Mouse (Mus musculus) kidney, adult 18-20 months (tissue): Measurements from ENCODE around the gene Sult6b1.

Source experiments
- DNase-seq: peaks from one replicate; pipeline ENCODE4 v3.0.0; 2021

Sult6b1 gene

GRCm38 (mm10) chr17:78906892-78907291 lies at the start of gene Sult6b1:
Sult6b1 (minus strand) TSS chr17:78906992.
- no peak for DNase-seq

GRCm38 (mm10) chr17:78953240-78953639 lies 46.4 kb upstream of the Sult6b1 start:
- no peak for DNase-seq

- DNase-seq = no peak
Measured at GRCm38 (mm10) chr17:78952070-78952469, 45.3 kb upstream of the Sult6b1 start.

GRCm38 (mm10) chr17:78951225-78951624 lies 44.4 kb upstream of the Sult6b1 start:
- no peak for DNase-seq

- DNase-seq = no peak
Measured at GRCm38 (mm10) chr17:78942579-78942978, 35.8 kb upstream of the Sult6b1 start.

- DNase-seq = no peak
Measured at GRCm38 (mm10) chr17:78938927-78939326, 32.1 kb upstream of the Sult6b1 start.

GRCm38 (mm10) chr17:78937229-78937853 lies 30.5 kb upstream of the Sult6b1 start:
- no peak for DNase-seq

- peak; percentile 98 for DNase-seq
Measured at GRCm38 (mm10) chr17:78936466-78937228, 29.9 kb upstream of the Sult6b1 start, which contains the start of the genes Cebpz and Ndufaf7. Cebpz (minus strand) TSS chr17:78937066. Ndufaf7 (plus strand) TSS chr17:78937136.

GRCm38 (mm10) chr17:78935857-78936256 lies 29.1 kb upstream of the Sult6b1 start:
- DNase-seq = no peak

- no peak for DNase-seq
Measured at GRCm38 (mm10) chr17:78917696-78918095, 10.9 kb upstream of the Sult6b1 start.

GRCm38 (mm10) chr17:78916899-78917298 lies 10.1 kb upstream of the Sult6b1 start:
- no peak for DNase-seq

GRCm38 (mm10) chr17:78916369-78916813 lies 9.6 kb upstream of the Sult6b1 start, which contains the start of gene Cebpzos:
Cebpzos (plus strand) TSS chr17:78916500.
- peak; percentile 94 for DNase-seq

GRCm38 (mm10) chr17:78915772-78916171 lies 9.0 kb upstream of the Sult6b1 start:
- no peak for DNase-seq

- DNase-seq = no peak
Measured at GRCm38 (mm10) chr17:78913921-78914320, 7.1 kb upstream of the Sult6b1 start.

- no peak for DNase-seq
Measured at GRCm38 (mm10) chr17:78912861-78913281, 6.1 kb upstream of the Sult6b1 start.

GRCm38 (mm10) chr17:78909374-78909773 lies 2.6 kb upstream of the Sult6b1 start:
- DNase-seq = no peak

- no peak for DNase-seq
Measured at GRCm38 (mm10) chr17:78903158-78903557, 3.6 kb downstream of the Sult6b1 start.

- DNase-seq = peak; percentile 51
Measured at GRCm38 (mm10) chr17:78895394-78895793, 11.4 kb downstream of the Sult6b1 start.

GRCm38 (mm10) chr17:78894991-78895390 lies 11.8 kb downstream of the Sult6b1 start:
- DNase-seq = no peak

- DNase-seq = no peak
Measured at GRCm38 (mm10) chr17:78891020-78891419, 15.8 kb downstream of the Sult6b1 start.

- DNase-seq = no peak
Measured at GRCm38 (mm10) chr17:78889184-78889583, 17.6 kb downstream of the Sult6b1 start.

- DNase-seq = no peak
Measured at GRCm38 (mm10) chr17:78888554-78888953, 18.2 kb downstream of the Sult6b1 start.

- DNase-seq = no peak
Measured at GRCm38 (mm10) chr17:78885286-78886065, 21.3 kb downstream of the Sult6b1 start.
